8 mouse cellular contexts compared by ENCODE assay signal in genomic region chr7:25787456-25788219, GRCm38 (mm10). TPM values are rescaled to one million over a fixed set of nuclear protein-coding genes. Genes with fewer than 3 reads are reported as not detected.
DNase-seq lines count a peak whose midpoint lies in the region; ATAC-seq and TF ChIP-seq lines count a peak whose summit lies in the region.

No protein-coding gene starts in this region.

- peak overlapping the region; percentile 89 for H3K4me2 ChIP-seq in intestine, postnatal 0 days (replicated peaks; ENCODE audit: low read depth)
- H3K4me2 ChIP-seq in midbrain, embryonic 16.5 days (ENCODE audit: low read length), result peak overlapping the region; percentile 56

- DNase-seq in gastrocnemius, postnatal 14 days, result peak; percentile 37
- DNase-seq in cerebellum, adult 18-20 months, result no peak
- DNase-seq in left cerebral cortex, adult 8-10 months (ENCODE audit: low spot score in 2 of 2), result no peak
- no peak for DNase-seq in adrenal gland, postnatal 14 days

- H3K27me3 ChIP-seq in megakaryocyte, embryonic 14.5 days (replicated peaks), result peaks cover 57% of the 10 kb centered on the region
- no peaks in the 10 kb centered on the region for H3K27me3 ChIP-seq in intestine, postnatal 0 days (replicated peaks; ENCODE audit: control insufficient read depth, insufficient read depth, low read length)
- no peaks in the 10 kb centered on the region for H3K27me3 ChIP-seq in midbrain, embryonic 16.5 days (ENCODE audit: control insufficient read depth, insufficient read depth, low read depth, low read length)

- H3K9ac ChIP-seq in intestine, postnatal 0 days (ENCODE audit: low read depth, low read length), result 0 out of 2 replicates have a peak overlapping the region, but pooled peaks have one; percentile 58
- no peak overlapping the region for H3K9ac ChIP-seq in midbrain, embryonic 16.5 days (ENCODE audit: low read depth, low read length)

- H3K4me3 ChIP-seq in megakaryocyte, embryonic 14.5 days (replicated peaks), result peak overlapping the region; percentile 67
- H3K4me3 ChIP-seq in intestine, postnatal 0 days (ENCODE audit: low read depth, low read length), result peak overlapping the region; percentile 58
- peak overlapping the region; percentile 35 for H3K4me3 ChIP-seq in midbrain, embryonic 16.5 days (ENCODE audit: low read depth, low read length)

- no peak for ATAC-seq in megakaryocyte, adult 5-6 weeks (ENCODE audit: poor library complexity, severe bottlenecking)
- ATAC-seq in intestine, postnatal 0 days, result no peak
- ATAC-seq in midbrain, embryonic 16.5 days, result no peak

- H3K36me3 ChIP-seq in megakaryocyte, embryonic 14.5 days (replicated peaks; ENCODE audit: low read length), result no peaks in the 10 kb centered on the region
- H3K36me3 ChIP-seq in intestine, postnatal 0 days (ENCODE audit: control insufficient read depth, insufficient read depth), result no peaks in the 10 kb centered on the region
- H3K36me3 ChIP-seq in midbrain, embryonic 16.5 days (ENCODE audit: control insufficient read depth, insufficient read depth, low read length), result no peaks in the 10 kb centered on the region

- peak overlapping the region; percentile 46; the same call in 1 of the 2 replicates for H3K27ac ChIP-seq in intestine, postnatal 0 days (ENCODE audit: low read depth, low read length)
- H3K27ac ChIP-seq in midbrain, embryonic 16.5 days (ENCODE audit: low read length), result no peak overlapping the region

- no peaks in the 10 kb centered on the region for H3K9me3 ChIP-seq in megakaryocyte, embryonic 14.5 days
- H3K9me3 ChIP-seq in intestine, postnatal 0 days (ENCODE audit: control insufficient read depth), result no peaks in the 10 kb centered on the region
- H3K9me3 ChIP-seq in midbrain, embryonic 16.5 days (replicated peaks; ENCODE audit: control insufficient read depth, low read length, poor library complexity, severe bottlenecking), result no peaks in the 10 kb centered on the region

- no peak for TF ChIP-seq CTCF in intestine, postnatal 0 days (IDR thresholded peaks at IDR 0.05; ENCODE audit: low read depth)

- 35% methylated on average over 9 of the region's 9 CpGs for WGBS in intestine, postnatal 0 days
- 24% methylated on average over 9 of the region's 9 CpGs for WGBS in midbrain, embryonic 16.5 days

- H3K4me1 ChIP-seq in megakaryocyte, embryonic 14.5 days, result peaks cover 63% of the 10 kb centered on the region
- 0 out of 2 replicates have a peak, but pooled peaks cover 6% of the 10 kb centered on the region for H3K4me1 ChIP-seq in intestine, postnatal 0 days (replicated peaks; ENCODE audit: control insufficient read depth, insufficient read depth, low read length)
- peaks cover 9% of the 10 kb centered on the region for H3K4me1 ChIP-seq in midbrain, embryonic 16.5 days (ENCODE audit: control insufficient read depth, insufficient read depth, low read length)

- intact Hi-C loops in gastrocnemius, postnatal 14 days (cut with DNase I; ENCODE audit: low total_unique reads), result no loop called here

RNA-seq across cellular contexts. Expression of gene Axl, which starts 0.9 kb away (rescaled TPM):
- polyA plus RNA-seq in megakaryocyte, embryonic 14.5 days (2012; ENCODE audit: insufficient read depth, low replicate concordance), result 7.4 and 18.0 TPM in 2 replicates
- 7.7 and 8.0 TPM in 2 replicates for total RNA-seq in megakaryocyte, adult 5-6 weeks (2015)
- total RNA-seq in megakaryocyte, adult 5-6 weeks (2017), result 5.7 and 7.6 TPM in 2 replicates
- total RNA-seq in gastrocnemius, postnatal 14 days (2021), result 10 to 100 TPM; 68.6 to 82.2 TPM
- polyA plus RNA-seq in intestine, postnatal 0 days (2015; fragmentation: Nextera tagmentation; extraction: Ambion mirVana), result 52.1 and 58.8 TPM in 2 replicates
- 14.9 and 17.1 TPM in 2 replicates for polyA plus RNA-seq in midbrain, embryonic 16.5 days (2015; fragmentation: Nextera tagmentation; extraction: Ambion mirVana)
- 10 to 100 TPM; 37.9 to 58.3 (median 45.8) TPM for total RNA-seq in left cerebral cortex, adult 8-10 months (2022)
- total RNA-seq in adrenal gland, postnatal 14 days (2021), result 44.8 and 57.9 TPM in 2 replicates

RNA-seq across cellular contexts. Expression of gene Cyp2s1, which starts 29.1 kb away (rescaled TPM):
- polyA plus RNA-seq in megakaryocyte, embryonic 14.5 days (2012; ENCODE audit: insufficient read depth, low replicate concordance), result not detected in 2 replicates
- total RNA-seq in megakaryocyte, adult 5-6 weeks (2015), result 0.21 TPM in 1 of 2 replicates, not detected in the other
- not detected in 2 replicates for total RNA-seq in megakaryocyte, adult 5-6 weeks (2017)
- under 1 TPM; 0.16 to 0.43 TPM for total RNA-seq in gastrocnemius, postnatal 14 days (2021)
- 9.7 and 11.6 TPM in 2 replicates for polyA plus RNA-seq in intestine, postnatal 0 days (2015; fragmentation: Nextera tagmentation; extraction: Ambion mirVana)
- 2.8 and 3.2 TPM in 2 replicates for polyA plus RNA-seq in midbrain, embryonic 16.5 days (2015; fragmentation: Nextera tagmentation; extraction: Ambion mirVana)
- total RNA-seq in left cerebral cortex, adult 8-10 months (2022), result 1 to 10 TPM; 4.3 to 5.1 (median 4.9) TPM
- total RNA-seq in adrenal gland, postnatal 14 days (2021), result 2.9 and 3.3 TPM in 2 replicates

RNA-seq across cellular contexts. Expression of gene Hnrnpul1, which starts 33.1 kb away (rescaled TPM):
- polyA plus RNA-seq in megakaryocyte, embryonic 14.5 days (2012; ENCODE audit: insufficient read depth, low replicate concordance), result 168 and 350 TPM in 2 replicates
- 134 and 143 TPM in 2 replicates for total RNA-seq in megakaryocyte, adult 5-6 weeks (2015)
- total RNA-seq in megakaryocyte, adult 5-6 weeks (2017), result 121 and 148 TPM in 2 replicates
- 10 to 100 TPM; 67.9 to 69.5 TPM for total RNA-seq in gastrocnemius, postnatal 14 days (2021)
- 32.1 TPM in 2 replicates for polyA plus RNA-seq in intestine, postnatal 0 days (2015; fragmentation: Nextera tagmentation; extraction: Ambion mirVana)
- polyA plus RNA-seq in midbrain, embryonic 16.5 days (2015; fragmentation: Nextera tagmentation; extraction: Ambion mirVana), result 38.3 and 41.1 TPM in 2 replicates
- 100 to 1,000 TPM; 102 to 118 (median 109) TPM for total RNA-seq in left cerebral cortex, adult 8-10 months (2022)
- 119 and 130 TPM in 2 replicates for total RNA-seq in adrenal gland, postnatal 14 days (2021)
